Mouse (Mus musculus) heart, postnatal 36 days (tissue): ENCODE data around the gene Sbk2. TPM values are rescaled to one million over a fixed set of nuclear protein-coding genes. Genes with fewer than 3 reads are reported as not detected.
A peak's percentile ranks its signal among the peaks of the same experiment; 100 is the strongest.

ENCODE experiments used
- DNase-seq, 2 experiments: peaks; one replicate each; pipeline ENCODE4 v3.0.0; 2021 to 2022
- intact Hi-C: fragments of 180-260 bp; cut with DNase I; formaldehyde crosslinking; loops from one replicate; pipeline ENCODE4 v1.15.1; 2025
- total RNA-seq, 2 experiments: library from RNA; stranded (reverse); gene quantifications; 2 replicates each; pipeline ENCODE4 v1.2.3; 2021

Gene Sbk2
- total RNA-seq, 2 experiments from 2014 or later: 26.5 to 34.0 TPM

GRCm38 (mm10) chr7:4899649-4900522 is 64.3 kb downstream of the Sbk2 start:
- intact Hi-C loops: no loop called here
- DNase-seq: peak; percentile 32 to 53

- intact Hi-C loops: no loop called here
- DNase-seq: no peak
Measured at GRCm38 (mm10) chr7:4898851-4899648, 65.2 kb downstream of the Sbk2 start.

GRCm38 (mm10) chr7:4895186-4895585 is 69.0 kb downstream of the Sbk2 start:
- no peak for DNase-seq
- intact Hi-C loops: no loop called here

Other genes starting within 250 kb of the Sbk2 start
- gene Tmem150b, start 239.2 kb downstream of the Sbk2 start, total RNA-seq: under 1 TPM; 0.11 to 0.30 TPM
- gene Kmt5c, start 224.3 kb downstream of the Sbk2 start, total RNA-seq: 10 to 100 TPM; 14.8 to 15.9 TPM
- gene Cox6b2, start 211.3 kb downstream of the Sbk2 start, total RNA-seq: 1 to 10 TPM; 1.9 to 2.3 TPM
- not detected for gene Fam71e2, start 193.1 kb downstream of the Sbk2 start, total RNA-seq
- not detected for gene Il11, start 181.5 kb downstream of the Sbk2 start, total RNA-seq
- not detected for gene Tmem190, start 181.5 kb downstream of the Sbk2 start, total RNA-seq
- 1 to 10 TPM; 4.4 to 5.7 TPM for gene Tmem238, start 174.8 kb downstream of the Sbk2 start, total RNA-seq
- 100 to 1,000 TPM; 515 to 545 TPM for gene Rpl28, start 171.5 kb downstream of the Sbk2 start, total RNA-seq
- 10 to 100 TPM; 89.8 to 95.7 TPM for gene Ube2s, start 151.8 kb downstream of the Sbk2 start, total RNA-seq
- gene Shisa7, start 119.7 kb downstream of the Sbk2 start, total RNA-seq: not detected
- 1 to 10 TPM; 3.9 to 4.6 TPM for gene Isoc2b, start 94.1 kb downstream of the Sbk2 start, total RNA-seq
- gene Isoc2a, start 87.3 kb downstream of the Sbk2 start, total RNA-seq: 10 to 100 TPM; 45.4 to 48.8 TPM
- gene Gm36210, start 57.9 kb downstream of the Sbk2 start, total RNA-seq: not detected
- 1 to 10 TPM; 7.2 to 9.2 TPM for gene Zfp628, start 49.2 kb downstream of the Sbk2 start, total RNA-seq
- gene Nat14, start 42.4 kb downstream of the Sbk2 start, total RNA-seq: 1 to 10 TPM; 4.3 to 5.1 TPM
- gene Ssc5d, start 38.6 kb downstream of the Sbk2 start, total RNA-seq: 1 to 10 TPM; 3.9 to 4.1 TPM
- 10 to 100 TPM; 31.5 to 45.5 TPM for gene Sbk3, start 6.8 kb upstream of the Sbk2 start, total RNA-seq
- gene Zfp579, start 31.8 kb upstream of the Sbk2 start, total RNA-seq: 10 to 100 TPM; 14.2 to 16.4 TPM
- gene Zfp524, start 50.0 kb upstream of the Sbk2 start, total RNA-seq: 10 to 100 TPM in 1 of 2 experiments, 1 to 10 TPM in 1; 9.7 to 10.4 TPM
- gene Fiz1, start 50.3 kb upstream of the Sbk2 start, total RNA-seq: 10 to 100 TPM; 17.0 to 21.6 TPM
- not detected for gene Gm44973, start 51.1 kb upstream of the Sbk2 start, total RNA-seq
- gene Zfp865, start 56.0 kb upstream of the Sbk2 start, total RNA-seq: 10 to 100 TPM; 14.1 to 14.9 TPM
- gene Ccdc106, start 56.1 kb upstream of the Sbk2 start, total RNA-seq: not detected
- gene 4632433K11Rik, start 69.7 kb upstream of the Sbk2 start, total RNA-seq: not detected
- gene Zfp784, start 74.0 kb upstream of the Sbk2 start, total RNA-seq: 1 to 10 TPM; 5.2 to 6.1 TPM
- gene Zfp580, start 87.1 kb upstream of the Sbk2 start, total RNA-seq: 1 to 10 TPM; 5.6 to 5.7 TPM
- gene U2af2, start 97.7 kb upstream of the Sbk2 start, total RNA-seq: 10 to 100 TPM; 62.4 to 70.8 TPM
- 100 to 1,000 TPM; 176 to 184 TPM for gene Epn1, start 115.8 kb upstream of the Sbk2 start, total RNA-seq
- not detected for gene Rfpl4, start 152.5 kb upstream of the Sbk2 start, total RNA-seq
- gene Rasl2-9, start 161.5 kb upstream of the Sbk2 start, total RNA-seq: 1 to 10 TPM; 6.2 to 6.9 TPM
- gene Vmn1r55, start 185.3 kb upstream of the Sbk2 start, total RNA-seq: not detected
- gene Vmn1r56, start 232.3 kb upstream of the Sbk2 start, total RNA-seq: not detected